Mouse (Mus musculus) ES-CJ7 (cell line): ENCODE data around the gene Nme9.

Experiments
- DNase-seq: peaks from one replicate; pipeline ENCODE4 v3.0.0; 2011; ENCODE audit warnings: low read depth, low spot score

The Nme9 gene

DNA sequence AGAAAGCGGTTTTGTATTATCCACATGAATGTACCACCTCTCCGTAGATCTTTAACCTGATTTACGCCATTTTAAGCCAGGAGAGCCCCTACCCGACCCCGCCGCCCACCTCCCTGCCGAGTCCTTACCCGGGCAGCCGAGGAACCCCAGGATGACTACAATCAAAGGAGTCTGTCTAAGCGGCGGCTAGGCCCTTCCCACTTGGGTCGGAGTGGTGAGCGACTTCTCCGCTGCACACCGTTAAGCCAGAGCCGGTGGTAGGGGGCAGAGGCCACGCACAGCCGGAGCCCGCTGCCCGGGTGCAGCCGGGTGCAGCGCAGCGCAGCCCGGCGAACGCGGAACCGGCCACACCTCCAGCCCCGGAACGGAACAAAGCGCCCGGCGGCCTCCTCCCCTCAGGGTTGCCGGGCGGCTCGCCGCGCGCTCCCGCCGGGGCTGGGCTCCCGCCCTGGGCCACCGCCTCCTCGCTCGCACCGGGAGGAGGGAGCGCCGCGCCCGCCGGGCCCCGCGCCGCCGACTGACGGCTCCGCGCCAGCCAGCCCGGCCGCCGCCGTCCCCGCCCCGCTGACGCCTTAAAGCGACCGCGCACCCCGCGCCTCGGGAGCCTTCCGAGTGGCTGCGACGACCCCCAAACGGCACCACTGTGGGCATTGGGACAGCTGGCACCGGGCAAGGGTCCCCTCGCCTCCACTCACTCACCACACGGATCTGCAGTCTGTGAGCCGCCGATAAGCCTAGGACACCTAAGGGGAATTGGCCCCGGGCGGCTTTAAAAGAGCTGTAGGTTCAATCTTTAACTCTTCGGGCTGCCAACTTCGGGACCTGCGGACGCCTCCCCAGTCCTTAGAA, 14.9 kb upstream of the Nme9 start:
- no peak for DNase-seq

- peak; percentile 57 for DNase-seq
These were observed 14.1 kb upstream of the Nme9 start, which contains the start of gene Mras for GRCm38 (mm10) chr9:99437031-99437764. TSS of gene Mras (minus strand) at chr9:99437381.

DNA sequence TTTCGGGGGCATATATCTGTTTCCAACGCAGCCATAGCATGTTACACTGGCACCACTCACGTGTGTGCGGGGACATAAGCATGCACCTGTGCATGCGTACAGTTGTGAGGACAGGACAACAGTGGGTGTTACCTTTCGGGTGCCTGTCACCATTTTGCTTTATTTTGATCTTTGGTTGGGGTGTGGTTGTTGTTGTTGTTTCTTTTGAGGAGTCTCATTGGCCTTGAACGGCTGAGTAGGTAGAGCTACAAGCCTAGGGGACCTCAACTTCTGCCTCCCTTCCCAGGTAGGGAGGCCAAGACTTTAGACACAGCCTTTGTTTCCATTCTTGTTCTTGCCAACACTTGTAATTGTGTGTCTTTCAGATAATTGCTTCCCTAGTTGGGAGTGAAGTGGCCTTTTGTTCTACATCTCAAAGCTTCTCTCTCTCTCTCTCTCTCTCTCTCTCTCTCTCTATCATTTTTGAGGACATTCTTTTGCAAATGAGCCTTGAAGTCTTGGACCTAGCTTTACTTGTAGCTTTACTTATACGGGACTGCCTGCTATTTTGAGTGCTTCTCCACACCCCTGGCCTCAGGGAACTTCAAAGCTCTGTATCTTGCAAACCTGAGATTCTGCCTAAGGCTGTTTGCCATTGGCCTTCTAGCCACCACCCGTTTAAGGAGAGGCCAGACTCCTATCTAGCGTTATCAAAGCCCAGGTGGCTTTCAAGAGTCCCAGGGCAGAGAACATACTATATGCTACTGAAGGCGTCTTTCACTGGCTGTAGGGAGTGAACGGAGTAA, 13.3 kb upstream of the Nme9 start:
- peak; percentile 61 for DNase-seq

DNA sequence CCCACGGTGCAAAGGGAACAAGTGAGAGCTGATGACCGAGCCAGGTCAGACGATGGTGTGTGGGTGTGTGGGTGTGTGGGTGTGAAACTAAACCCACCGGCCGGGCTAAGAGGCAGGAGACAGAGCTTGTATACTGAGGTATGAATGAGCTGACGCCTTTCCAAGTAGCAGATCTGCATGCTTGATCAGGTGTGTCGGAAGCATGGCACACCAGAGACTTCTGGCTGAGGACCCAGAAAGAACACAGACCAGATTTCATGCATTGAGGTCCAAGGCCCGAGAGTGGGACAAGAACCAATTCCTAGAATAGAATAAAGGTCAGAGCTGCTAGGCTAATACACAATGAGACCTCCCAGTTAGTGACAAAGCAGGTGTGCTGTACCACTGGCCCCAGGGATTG, 12.2 kb upstream of the Nme9 start:
- no peak for DNase-seq

GRCm38 (mm10) chr9:99440941-99441340, 10.3 kb upstream of the Nme9 start:
- DNase-seq: no peak

DNA sequence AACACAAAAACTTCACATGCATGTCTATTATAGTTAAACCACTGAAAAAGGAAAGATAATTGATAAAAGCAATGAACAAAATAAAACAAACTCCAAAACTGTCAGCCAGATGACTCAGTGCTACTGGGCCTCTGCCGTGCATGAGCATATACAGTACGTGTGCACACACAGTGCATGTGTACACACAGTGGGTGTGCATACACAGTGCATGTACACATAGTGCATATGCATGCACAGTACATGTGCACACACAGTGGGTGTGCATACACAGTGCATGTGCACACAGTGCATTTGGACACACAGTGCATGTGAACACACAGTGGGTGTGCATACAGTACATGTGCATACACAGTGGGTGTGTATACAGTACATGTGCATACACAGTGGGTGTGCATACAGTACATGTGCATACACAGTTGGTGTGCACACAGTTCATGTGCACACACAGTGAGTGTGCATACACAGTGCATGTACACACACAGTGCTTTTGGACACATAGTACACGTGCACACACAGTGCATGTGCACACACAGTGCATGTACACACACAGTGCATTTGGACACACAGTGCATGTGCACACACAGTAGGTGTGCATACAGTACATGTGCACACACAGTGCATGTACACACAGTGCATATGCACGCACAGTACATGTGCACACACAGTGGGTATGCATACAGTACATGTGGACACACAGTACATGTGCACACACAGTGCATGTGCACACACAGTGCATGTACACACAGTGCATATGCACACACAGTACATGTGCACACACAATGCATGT, 9.4 kb upstream of the Nme9 start:
- DNase-seq: no peak

DNA sequence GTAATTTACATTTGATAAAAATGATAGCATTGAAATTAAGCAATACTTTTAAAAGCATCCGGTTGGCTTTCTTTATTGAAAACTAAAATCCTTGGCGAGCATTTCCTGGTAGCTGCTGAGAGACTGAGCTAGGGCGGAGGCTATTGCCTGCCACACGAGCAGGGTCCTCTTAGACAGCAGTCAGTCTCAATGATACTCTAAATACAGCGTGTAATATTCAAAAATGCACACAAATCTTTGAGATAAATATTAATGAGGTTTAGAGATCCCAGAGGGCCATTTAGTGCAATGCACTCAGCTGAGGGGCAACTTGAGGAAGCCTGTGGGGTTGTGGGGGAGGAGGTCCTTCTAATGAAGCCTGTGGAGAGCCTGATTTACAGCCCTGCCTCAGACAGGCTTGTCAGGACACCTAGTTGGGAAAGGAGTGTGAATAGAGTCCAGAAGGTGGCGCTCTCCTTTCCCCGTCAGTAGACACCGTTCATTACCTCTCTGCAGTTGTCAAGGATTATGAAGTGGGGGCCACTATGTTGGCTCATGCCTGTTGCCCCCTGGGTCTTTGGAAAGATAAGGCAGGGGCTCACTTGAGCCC, 6.6 kb upstream of the Nme9 start:
- DNase-seq: peak; percentile 84

- DNase-seq: no peak
These were observed 5.0 kb upstream of the Nme9 start for GRCm38 (mm10) chr9:99446259-99446658.

DNA sequence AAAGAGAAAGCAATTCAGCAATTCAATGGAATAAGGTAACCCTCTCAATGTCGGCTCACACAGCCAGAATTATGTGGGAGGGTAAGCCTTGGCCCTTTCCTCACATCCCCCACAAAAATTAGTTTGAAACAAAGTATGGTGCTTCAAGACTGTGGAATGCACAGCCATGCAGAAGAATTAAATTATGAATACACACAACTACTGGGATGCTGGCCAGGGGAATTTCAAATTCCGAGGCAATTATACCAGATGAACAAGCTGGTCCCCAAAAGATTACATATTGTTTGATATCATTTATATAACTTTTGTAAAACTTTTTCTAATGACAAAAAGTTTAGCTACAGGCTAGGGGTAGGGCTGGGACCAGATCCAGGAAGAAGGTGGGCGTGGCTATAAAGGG, 4.0 kb upstream of the Nme9 start:
- DNase-seq: no peak

GRCm38 (mm10) chr9:99449886-99450647, 1.2 kb upstream of the Nme9 start:
- DNase-seq: peak; percentile 86

GRCm38 (mm10) chr9:99454211-99454610, 2.9 kb downstream of the Nme9 start:
- no peak for DNase-seq

- peak; percentile 81 for DNase-seq
These were observed 7.4 kb downstream of the Nme9 start for GRCm38 (mm10) chr9:99458529-99459208.

DNA sequence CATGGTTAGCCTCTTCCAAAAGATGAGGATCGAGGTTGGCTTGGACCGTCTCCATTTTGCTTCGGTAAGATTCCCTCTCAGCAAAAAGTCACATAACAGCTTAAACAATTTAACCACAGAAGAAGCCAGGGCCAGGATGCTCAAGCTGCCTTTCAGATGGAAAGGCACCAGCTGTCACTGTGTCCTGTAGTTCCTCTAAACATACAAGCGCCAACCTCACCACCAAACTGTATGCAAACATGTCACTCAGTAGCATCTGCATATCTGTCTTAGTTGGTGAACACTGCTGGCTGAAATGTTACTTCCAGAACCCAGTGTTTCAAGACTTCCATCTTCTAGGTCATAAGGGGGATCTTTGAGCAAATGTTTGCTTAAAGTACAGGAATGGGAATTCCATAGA, 8.5 kb downstream of the Nme9 start:
- DNase-seq: no peak

GRCm38 (mm10) chr9:99464876-99465275, 13.6 kb downstream of the Nme9 start:
- no peak for DNase-seq

GRCm38 (mm10) chr9:99468572-99468971, 17.3 kb downstream of the Nme9 start:
- no peak for DNase-seq

DNA sequence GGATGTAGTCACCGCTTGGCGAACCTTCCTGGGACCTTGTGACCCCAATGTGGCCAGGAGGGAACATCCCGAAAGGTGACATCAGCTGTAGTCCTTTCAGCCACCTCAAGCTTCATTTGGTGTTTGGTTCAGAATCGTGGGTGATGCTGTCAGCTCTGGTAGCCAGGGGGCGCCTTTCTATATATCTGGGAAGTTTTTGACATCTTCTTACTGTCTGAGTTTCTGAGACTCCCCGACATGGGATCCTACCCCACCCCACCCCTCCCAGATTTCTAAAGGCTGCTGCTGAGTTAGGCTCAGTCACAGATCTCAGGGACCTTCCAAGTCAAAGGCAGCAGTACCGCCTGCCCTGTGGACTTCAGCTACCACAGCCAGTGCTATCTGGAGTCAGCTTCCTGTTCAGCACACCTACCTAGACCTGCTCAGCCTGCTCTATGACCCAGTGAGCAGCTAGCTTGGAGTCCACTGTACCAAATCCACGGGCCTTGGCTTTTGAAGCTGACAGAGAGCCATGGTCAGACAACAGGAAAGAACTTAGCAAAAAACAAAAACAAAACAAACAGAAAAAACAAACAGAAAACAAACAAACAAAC, 18.5 kb downstream of the Nme9 start:
- DNase-seq: peak; percentile 37

DNA sequence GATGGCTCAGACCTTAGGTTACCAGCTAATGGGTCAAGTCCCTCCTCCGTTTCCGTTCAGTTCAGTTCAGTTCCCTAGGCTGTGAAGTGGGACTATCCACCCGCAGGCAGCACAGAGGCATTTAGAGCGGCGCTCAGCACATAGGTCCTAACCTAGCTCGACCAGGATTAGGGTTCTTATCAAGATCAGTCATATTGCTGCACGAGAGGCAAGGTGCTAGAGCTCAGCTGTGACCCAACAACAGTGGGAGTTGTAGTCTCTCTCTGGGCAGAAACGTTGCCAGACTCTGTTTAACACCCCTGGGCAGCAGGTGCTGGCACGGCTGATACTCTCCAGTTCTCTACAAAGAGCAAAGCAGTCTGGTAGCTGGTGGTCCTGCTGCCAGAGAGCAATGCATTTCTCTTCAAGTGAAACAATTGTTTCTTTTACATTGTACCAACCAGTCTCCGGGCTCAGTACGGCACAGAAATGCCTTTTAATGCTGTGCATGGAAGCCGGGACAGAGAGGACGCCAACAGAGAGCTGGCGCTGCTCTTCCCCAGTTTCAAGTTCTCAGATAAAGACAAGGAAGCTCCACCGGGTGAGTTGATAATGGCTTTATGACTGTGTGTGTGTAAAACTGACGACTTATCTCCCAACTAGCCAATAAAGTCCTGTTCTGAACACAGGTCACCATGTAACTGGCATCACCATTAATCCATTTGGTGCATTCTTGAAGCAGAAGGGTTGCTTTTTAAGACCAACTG, 19.2 kb downstream of the Nme9 start:
- no peak for DNase-seq

DNA sequence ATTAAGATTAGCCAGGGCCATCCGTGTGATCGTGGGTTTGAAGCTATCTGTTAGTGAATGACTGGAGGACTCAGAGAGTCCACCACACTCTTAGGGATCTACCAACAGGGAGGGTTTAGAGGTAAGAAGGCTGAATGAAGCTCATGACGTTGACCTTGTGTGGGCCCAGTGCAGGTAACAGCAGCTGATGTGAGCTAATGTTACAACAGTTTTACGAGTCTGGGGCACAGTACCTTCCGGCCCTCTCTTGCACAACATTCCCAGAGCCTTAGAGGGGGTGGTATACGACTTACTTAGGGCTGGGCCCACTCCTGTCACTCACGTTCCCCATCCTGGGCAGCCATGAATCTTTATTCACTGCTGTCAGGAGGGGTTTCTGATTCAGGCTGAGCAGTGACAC, 20.1 kb downstream of the Nme9 start:
- DNase-seq: no peak
